Mouse (Mus musculus): ENCODE results near the gene Filip1l. TPM values are rescaled to one million over a fixed set of nuclear protein-coding genes. Genes with fewer than 3 reads are reported as not detected.
A peak's percentile ranks its signal among the peaks of the same experiment; 100 is the strongest.

Gene Filip1l
- polyA plus RNA-seq, 1 experiment from 2014 or later: 4.2 TPM

DNA sequence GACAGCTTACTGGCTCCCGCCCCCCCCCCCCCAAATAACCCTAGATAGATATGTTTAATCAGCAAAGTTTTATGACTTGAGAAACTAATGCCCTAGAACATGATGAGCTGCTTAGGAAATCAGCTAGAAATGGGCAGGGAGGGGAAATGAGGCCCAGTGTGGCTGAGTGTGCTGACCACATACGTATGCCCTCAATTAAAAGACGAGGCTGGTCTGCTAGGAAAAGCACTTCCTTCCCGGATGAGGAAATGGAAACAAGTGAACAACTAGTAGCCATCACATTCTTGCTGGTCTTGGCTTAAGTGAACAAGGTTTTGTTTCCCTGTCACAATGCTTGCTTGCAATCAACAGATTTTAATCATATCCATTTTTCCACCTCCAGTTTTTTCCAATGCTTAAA, 177.7 kb downstream of the Filip1l start:
- Histone ChIP-seq H3K27ac (replicated peaks) (no peak overlapping the region), H3K9ac (no peak overlapping the region), H3K4me1 (replicated peaks) (peaks cover 8% of the 10 kb centered on the region; the same call in 1 of the 2 replicates), H3K4me2 (no peak overlapping the region), H3K36me3 (no peaks in the 10 kb centered on the region), H3K4me3 (no peak overlapping the region), H3K27me3 (no peaks in the 10 kb centered on the region), H3K9me3 (no peaks in the 10 kb centered on the region)
- 88% methylated on average over 4 of the region's 4 CpGs for WGBS
- ATAC-seq (ENCODE audit: low read depth): no peak

DNA sequence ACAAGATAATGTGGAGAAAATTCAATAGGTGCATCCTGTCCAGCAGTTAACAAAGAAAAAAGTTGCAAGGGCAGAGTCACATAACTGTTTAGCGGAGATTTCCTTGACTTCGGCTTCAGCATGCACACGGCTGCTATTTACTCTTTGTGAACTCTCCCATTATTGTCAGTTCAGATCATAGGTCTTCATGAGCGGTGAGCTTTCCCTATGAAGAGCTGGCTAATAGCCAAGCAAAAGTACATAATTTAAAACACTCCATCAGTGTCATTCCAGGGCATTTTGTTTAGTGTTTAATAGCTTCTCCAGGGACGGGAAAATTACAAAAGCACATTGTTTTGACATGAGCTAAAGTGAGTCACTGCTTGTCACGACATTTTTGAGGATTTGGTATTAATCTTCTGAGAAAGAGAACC, 179.2 kb downstream of the Filip1l start:
- Histone ChIP-seq H3K36me3 (no peaks in the 10 kb centered on the region), H3K27ac (replicated peaks) (no peak overlapping the region), H3K9me3 (no peaks in the 10 kb centered on the region), H3K4me3 (no peak overlapping the region), H3K9ac (no peak overlapping the region), H3K4me1 (replicated peaks) (peaks cover 8% of the 10 kb centered on the region; the same call in 1 of the 2 replicates), H3K4me2 (no peak overlapping the region), H3K27me3 (no peaks in the 10 kb centered on the region)
- 10% methylated on average over 6 of the region's 6 CpGs for WGBS
- ATAC-seq (ENCODE audit: low read depth): no peak

DNA sequence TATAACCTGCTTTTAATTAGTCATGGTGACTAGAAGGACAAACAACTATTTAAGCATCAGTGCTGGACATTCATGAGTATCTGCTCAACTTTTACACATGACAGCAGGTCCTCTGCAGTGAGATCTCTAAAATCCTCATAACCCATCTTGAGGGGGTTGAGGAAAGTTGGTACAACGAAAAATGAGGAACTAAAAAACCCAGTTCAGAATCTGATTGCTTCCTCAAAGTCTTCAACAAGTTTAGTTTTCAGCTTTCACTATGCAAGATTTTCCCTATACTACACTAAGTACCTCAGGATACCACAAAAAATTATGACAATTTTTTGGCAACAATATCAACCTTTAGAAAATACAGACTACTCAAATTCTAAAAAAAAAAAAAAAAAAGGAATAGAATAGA, 181.5 kb downstream of the Filip1l start:
- no peaks in the 10 kb centered on the region for H3K36me3 ChIP-seq
- no peaks in the 10 kb centered on the region for H3K9me3 ChIP-seq
- no peaks in the 10 kb centered on the region for H3K27me3 ChIP-seq
- no peak overlapping the region for H3K9ac ChIP-seq
- H3K27ac ChIP-seq (replicated peaks): no peak overlapping the region
- 88% methylated on average over 1 of the region's 1 CpGs for WGBS
- ATAC-seq (ENCODE audit: low read depth): no peak
- H3K4me2 ChIP-seq: no peak overlapping the region
- peaks cover 8% of the 10 kb centered on the region; the same call in 1 of the 2 replicates for H3K4me1 ChIP-seq (replicated peaks)
- H3K4me3 ChIP-seq: no peak overlapping the region

DNA sequence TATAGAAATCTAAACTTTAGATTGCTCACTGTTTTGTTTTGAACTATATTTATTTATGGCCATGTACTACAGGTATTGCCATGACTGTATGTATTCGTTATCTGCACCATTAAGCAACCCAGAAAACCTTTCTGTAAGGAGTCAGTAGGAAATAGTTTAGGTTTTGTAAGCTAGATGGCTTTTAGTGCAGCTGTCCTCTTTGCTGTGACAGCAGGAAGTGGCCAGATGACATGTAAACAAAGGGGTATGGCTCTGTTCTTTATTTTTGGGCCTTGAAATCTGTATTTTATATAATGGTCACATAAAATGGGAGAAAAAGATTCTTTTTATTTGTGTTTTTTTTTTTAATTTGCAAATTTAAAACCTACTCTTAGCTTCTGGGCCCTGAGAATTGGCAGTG, 181.9 kb downstream of the Filip1l start:
- H3K27ac ChIP-seq (replicated peaks): no peak overlapping the region
- peaks cover 8% of the 10 kb centered on the region; the same call in 1 of the 2 replicates for H3K4me1 ChIP-seq (replicated peaks)
- no peaks in the 10 kb centered on the region for H3K36me3 ChIP-seq
- no peaks in the 10 kb centered on the region for H3K27me3 ChIP-seq
- H3K4me2 ChIP-seq: no peak overlapping the region
- 71% methylated on average over 1 of the region's 1 CpGs for WGBS
- H3K4me3 ChIP-seq: no peak overlapping the region
- ATAC-seq (ENCODE audit: low read depth): no peak
- H3K9ac ChIP-seq: no peak overlapping the region
- H3K9me3 ChIP-seq: no peaks in the 10 kb centered on the region

DNA sequence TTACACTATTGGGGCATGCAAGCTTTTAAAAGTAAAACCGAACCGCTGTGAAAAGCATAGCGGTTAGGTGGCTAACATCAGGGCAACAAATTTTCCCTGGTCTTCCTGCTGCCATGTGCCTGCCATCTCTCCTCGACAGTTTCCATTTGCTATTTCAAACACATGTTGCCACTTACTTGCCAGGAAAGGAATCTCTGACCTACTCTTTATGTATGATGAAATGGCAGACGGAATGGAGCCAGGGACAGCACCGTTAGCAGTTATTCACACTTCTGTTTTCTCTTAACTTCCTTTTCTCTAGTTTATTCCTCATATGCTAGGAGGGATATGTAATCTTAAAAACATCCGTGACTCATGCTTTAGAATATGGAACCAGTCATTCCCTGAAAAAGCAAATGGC, 183.6 kb downstream of the Filip1l start:
- Histone ChIP-seq H3K9me3 (no peaks in the 10 kb centered on the region), H3K27me3 (no peaks in the 10 kb centered on the region), H3K9ac (no peak overlapping the region), H3K27ac (replicated peaks) (no peak overlapping the region), H3K4me1 (replicated peaks) (peaks cover 8% of the 10 kb centered on the region; the same call in 1 of the 2 replicates), H3K4me2 (no peak overlapping the region), H3K4me3 (no peak overlapping the region), H3K36me3 (no peaks in the 10 kb centered on the region)
- WGBS: 92% methylated on average over 7 of the region's 7 CpGs
- no peak for ATAC-seq (ENCODE audit: low read depth)

DNA sequence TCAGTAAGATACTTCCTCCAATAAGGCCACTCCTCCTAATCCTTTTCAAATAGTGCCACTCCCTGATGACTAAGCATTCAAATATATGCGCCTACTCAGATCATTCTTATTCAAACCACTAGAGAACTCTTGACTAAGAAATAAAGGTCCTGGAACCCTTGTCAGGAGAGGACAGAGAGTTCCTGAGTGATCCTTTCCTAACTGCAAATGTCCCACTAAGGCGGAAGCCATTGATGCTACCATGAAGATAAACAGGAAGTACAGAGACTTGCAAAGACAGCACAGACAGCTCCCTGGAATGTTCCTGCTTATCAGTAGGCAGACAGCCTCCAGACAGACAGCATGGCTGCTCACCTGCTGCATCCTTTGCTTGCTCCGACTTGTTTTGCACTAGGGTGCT, 190.3 kb downstream of the Filip1l start:
- whole genome bisulfite sequencing: 96% methylated on average over 3 of the region's 3 CpGs

DNA sequence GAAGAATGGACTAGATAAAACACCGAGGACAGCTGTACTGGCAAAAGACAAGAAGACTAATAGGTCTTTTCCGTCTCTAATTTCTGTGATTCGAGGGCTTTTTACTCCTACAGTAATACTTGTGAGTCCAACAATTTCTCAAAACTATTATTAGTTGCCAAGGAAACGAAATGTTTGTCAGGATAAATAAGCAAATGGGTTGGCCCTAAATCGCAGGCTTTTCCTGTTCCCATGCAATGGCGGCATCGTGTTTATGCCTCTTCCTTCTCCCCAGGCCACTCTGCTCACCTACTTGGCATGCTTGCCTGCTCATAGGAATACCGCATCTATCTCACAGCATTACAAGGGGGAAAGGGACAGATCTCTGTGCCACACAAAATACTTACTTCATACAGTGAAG, 191.5 kb downstream of the Filip1l start:
- Histone ChIP-seq H3K36me3 (no peaks in the 10 kb centered on the region), H3K4me1 (replicated peaks) (0 out of 2 replicates have a peak, but pooled peaks cover 3% of the 10 kb centered on the region), H3K4me3 (no peak overlapping the region), H3K9ac (no peak overlapping the region), H3K27ac (replicated peaks) (no peak overlapping the region), H3K27me3 (peaks cover 8% of the 10 kb centered on the region), H3K9me3 (no peaks in the 10 kb centered on the region), H3K4me2 (no peak overlapping the region)
- no peak for ATAC-seq (ENCODE audit: low read depth)
- 84% methylated on average over 8 of the region's 8 CpGs for WGBS

More for the DNA sequence above, 190.3 kb downstream of the Filip1l start:
- Histone ChIP-seq H3K9me3 (no peaks in the 10 kb centered on the region), H3K27me3 (peaks cover 3% of the 10 kb centered on the region; the same call in 1 of the 2 replicates), H3K27ac (replicated peaks) (no peak overlapping the region), H3K36me3 (no peaks in the 10 kb centered on the region), H3K4me2 (no peak overlapping the region), H3K9ac (no peak overlapping the region), H3K4me1 (replicated peaks) (no peaks in the 10 kb centered on the region), H3K4me3 (no peak overlapping the region)
- ATAC-seq (ENCODE audit: low read depth): no peak

DNA sequence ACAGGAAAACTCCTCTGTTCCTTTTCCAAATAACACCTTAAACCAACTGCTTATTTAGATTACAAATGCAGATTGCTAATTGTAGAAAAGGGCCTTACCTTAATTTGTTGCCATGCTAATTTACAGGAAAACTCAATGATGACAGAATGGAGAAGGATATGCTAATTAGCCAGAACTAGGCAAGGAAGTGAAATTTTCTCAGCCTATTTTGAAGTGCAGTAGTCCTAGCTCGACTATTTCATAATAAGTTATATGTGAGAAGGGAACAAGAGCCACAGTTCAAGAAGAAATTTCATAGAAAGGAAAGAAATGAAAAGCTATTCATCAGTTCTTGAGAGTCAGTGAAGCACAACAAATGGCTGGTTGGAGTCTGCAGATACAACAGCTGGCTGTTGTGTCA, 193.5 kb downstream of the Filip1l start:
- Histone ChIP-seq H3K4me3 (no peak overlapping the region), H3K36me3 (no peaks in the 10 kb centered on the region), H3K27ac (replicated peaks) (no peak overlapping the region), H3K27me3 (peaks cover 8% of the 10 kb centered on the region), H3K9me3 (no peaks in the 10 kb centered on the region), H3K9ac (no peak overlapping the region), H3K4me2 (no peak overlapping the region), H3K4me1 (replicated peaks) (0 out of 2 replicates have a peak, but pooled peaks cover 6% of the 10 kb centered on the region)
- WGBS: 72% methylated on average over 1 of the region's 1 CpGs
- no peak for ATAC-seq (ENCODE audit: low read depth)

DNA sequence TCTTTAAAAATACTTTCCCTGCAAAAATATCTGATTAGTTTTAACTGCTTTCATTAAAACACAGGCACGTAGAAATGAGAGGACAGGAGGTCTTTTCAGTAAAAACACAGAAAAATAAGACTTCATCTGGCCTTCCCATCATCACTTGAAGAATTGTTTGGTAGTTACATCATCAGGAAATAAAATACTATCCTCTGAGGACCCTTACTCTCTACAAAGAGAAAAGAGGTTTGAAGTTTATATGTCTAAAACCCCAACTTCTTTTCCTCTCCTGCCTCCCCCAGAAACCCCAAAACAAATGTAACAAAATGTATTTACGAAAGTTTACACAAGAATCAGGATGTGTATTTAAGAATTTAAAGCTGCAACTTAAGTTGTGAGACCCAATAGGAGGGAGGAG, 195.7 kb downstream of the Filip1l start:
- H3K9ac ChIP-seq: peak overlapping the region; percentile 84
- ATAC-seq (ENCODE audit: low read depth): 0 out of 2 replicates have a peak, but pooled peaks have one; percentile 7
- H3K4me2 ChIP-seq: peak overlapping the region; percentile 87
- peaks cover 8% of the 10 kb centered on the region for H3K27me3 ChIP-seq
- 58% methylated on average over 2 of the region's 2 CpGs for WGBS
- no peaks in the 10 kb centered on the region for H3K36me3 ChIP-seq
- 0 out of 2 replicates have a peak, but pooled peaks cover 6% of the 10 kb centered on the region for H3K4me1 ChIP-seq (replicated peaks)
- H3K27ac ChIP-seq (replicated peaks): no peak overlapping the region
- H3K9me3 ChIP-seq: no peaks in the 10 kb centered on the region
- peak overlapping the region; percentile 70 for H3K4me3 ChIP-seq

DNA sequence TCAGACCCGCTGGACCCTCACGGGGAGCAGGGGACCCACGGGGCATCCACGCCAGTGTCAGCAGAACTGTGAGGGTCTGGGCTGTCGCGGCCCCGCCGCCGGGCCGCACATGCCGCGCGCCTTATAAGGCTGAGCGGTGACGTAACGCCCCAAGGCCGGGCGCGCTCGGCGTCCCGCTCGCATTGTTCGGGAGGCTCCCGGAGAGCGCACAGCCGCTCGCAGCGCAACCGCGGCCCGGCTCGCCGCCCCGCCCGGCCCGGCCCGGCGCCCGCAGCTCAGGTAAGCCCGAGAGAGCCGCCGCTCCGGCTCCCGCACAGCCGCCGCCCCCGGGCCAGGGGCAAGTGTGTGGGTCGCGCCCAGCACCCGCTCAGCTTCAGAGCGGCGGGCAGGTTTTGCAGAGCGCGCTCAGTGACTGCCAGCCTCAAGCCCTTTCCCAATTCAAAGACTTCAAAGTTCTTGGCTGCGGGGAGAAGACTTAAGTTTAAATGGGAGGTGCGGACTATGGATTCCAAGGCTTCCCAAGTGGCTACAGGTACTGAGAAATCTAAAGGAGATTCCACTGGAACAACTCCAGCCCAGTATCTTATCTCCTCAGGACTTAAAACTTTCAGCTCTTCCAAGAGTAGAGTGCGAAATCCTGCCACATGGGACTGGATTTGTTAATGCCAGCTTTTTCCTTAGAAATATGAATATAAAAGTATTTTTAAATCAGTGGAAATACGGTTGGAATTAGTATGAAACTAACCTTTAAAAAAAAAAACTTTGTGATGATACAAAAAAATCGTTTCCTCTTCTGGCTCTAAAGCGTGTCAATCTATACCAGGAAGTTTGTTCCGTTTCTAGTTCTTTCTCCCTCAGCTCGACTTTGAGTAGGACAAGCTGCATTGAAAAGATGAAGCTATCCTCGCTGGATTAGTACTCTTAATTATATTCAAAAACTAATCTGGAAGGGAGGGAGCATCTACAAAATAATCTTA, 196.5 kb downstream of the Filip1l start:
- peak overlapping the region; percentile 70 for H3K4me3 ChIP-seq
- H3K4me1 ChIP-seq (replicated peaks): 0 out of 2 replicates have a peak, but pooled peaks cover 6% of the 10 kb centered on the region
- H3K9me3 ChIP-seq: no peaks in the 10 kb centered on the region
- H3K4me2 ChIP-seq: peak overlapping the region; percentile 87
- peak overlapping the region; percentile 84 for H3K9ac ChIP-seq
- no peak overlapping the region for H3K27ac ChIP-seq (replicated peaks)
- 2% methylated on average over 52 of the region's 64 CpGs for WGBS
- H3K36me3 ChIP-seq: no peaks in the 10 kb centered on the region
- peaks cover 8% of the 10 kb centered on the region for H3K27me3 ChIP-seq
- ATAC-seq (ENCODE audit: low read depth): peak; percentile 98

DNA sequence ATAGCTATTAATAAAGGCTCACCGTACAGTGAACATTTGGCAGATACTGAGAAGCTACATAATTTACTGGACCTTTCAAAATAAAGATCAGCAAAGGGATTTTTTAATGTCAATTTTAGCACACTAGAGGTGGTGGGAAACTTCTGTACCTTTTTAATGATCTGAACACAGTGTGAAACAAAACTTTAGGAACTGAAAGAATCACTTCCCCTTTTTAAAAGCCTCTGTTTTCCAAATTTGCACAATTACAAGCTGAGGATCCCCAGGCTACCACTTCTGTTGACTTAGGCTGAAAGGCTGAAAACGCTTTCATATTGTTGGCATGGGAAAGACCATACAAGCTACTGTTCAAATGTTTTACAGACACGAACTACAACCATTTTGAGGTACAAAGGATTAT, 197.2 kb downstream of the Filip1l start:
- Histone ChIP-seq H3K27ac (replicated peaks) (no peak overlapping the region), H3K9me3 (no peaks in the 10 kb centered on the region), H3K4me2 (peak overlapping the region; percentile 87), H3K4me1 (replicated peaks) (0 out of 2 replicates have a peak, but pooled peaks cover 6% of the 10 kb centered on the region), H3K9ac (no peak overlapping the region), H3K4me3 (peak overlapping the region; percentile 70), H3K27me3 (peaks cover 8% of the 10 kb centered on the region), H3K36me3 (no peaks in the 10 kb centered on the region)
- ATAC-seq (ENCODE audit: low read depth): no peak
- 34% methylated on average over 3 of the region's 3 CpGs for WGBS

DNA sequence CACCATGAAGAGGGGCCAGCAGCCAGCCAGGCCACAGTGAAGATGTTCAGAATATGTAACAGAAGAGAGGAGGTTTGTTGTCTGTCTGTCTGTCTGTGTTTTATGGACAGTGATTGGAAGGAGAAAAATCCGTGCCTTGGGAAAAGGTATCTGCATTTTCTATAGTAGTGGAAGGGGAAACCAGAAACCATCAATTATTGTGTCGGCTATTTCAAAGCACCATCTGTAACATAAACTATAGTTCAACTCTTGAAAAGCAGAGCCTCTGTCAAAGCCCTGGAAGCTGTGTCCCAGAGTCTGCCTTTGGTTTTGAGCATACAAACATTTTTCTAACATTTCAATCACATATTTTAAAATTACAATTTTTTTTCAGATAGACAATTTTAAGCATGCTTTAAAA, 197.9 kb downstream of the Filip1l start:
- peaks cover 8% of the 10 kb centered on the region for H3K27me3 ChIP-seq
- ATAC-seq (ENCODE audit: low read depth): no peak
- no peak overlapping the region for H3K9ac ChIP-seq
- H3K9me3 ChIP-seq: no peaks in the 10 kb centered on the region
- H3K4me3 ChIP-seq: no peak overlapping the region
- 7% methylated on average over 2 of the region's 2 CpGs for WGBS
- H3K4me2 ChIP-seq: 0 out of 2 replicates have a peak overlapping the region, but pooled peaks have one; percentile 21
- H3K4me1 ChIP-seq (replicated peaks): 0 out of 2 replicates have a peak, but pooled peaks cover 6% of the 10 kb centered on the region
- no peaks in the 10 kb centered on the region for H3K36me3 ChIP-seq
- no peak overlapping the region for H3K27ac ChIP-seq (replicated peaks)

Data from neural tube, embryonic 13.5 days (tissue).